Comparison of ENCODE assay signal across 9 mouse cellular contexts in the genomic region with DNA sequence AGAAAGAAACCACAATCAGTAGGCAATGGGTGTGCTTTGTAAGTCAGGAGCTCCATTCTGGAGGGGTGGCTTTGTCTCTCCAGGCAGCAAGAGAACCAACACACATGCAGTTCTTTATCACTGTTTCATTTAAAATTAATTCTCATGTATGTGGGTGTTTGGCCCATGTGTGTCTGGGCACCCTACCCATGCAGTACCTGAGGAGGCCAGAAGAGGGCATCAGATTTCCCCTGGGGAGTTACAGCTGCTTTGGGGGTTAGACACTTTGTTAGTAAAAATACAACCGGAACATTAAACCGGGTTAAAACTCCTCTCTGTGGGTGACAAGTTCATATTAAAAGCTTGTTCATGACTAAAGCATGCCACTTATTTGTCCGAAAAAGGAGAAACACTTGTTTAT.
A peak's percentile ranks its signal among the peaks of the same experiment; 100 is the strongest.
DNase-seq lines count a peak whose midpoint lies in the region; ATAC-seq lines count a peak whose summit lies in the region.
"Had no signal": no experiment of that assay in that cellular context is flagged by ENCODE, and none has a peak within 500 bp of the region (broad histone marks: within the 10 kb centered on the region; RNA-seq: fewer than 3 reads in every experiment).

No protein-coding gene starts in this region.

- intact Hi-C loops in gastrocnemius, postnatal 14 days (cut with DNase I; ENCODE audit: low total_unique reads): no loop called here

- peak; percentile 25 for DNase-seq in adrenal gland, postnatal 10 days
- DNase-seq in adrenal gland, postnatal 25 days: no peak
- peak; percentile 11 to 48 for DNase-seq in layer of hippocampus, adult 18-20 months (ENCODE audit: low spot score in 2 of 2)
- DNase-seq in layer of hippocampus, adult 9-10 months (ENCODE audit: low spot score): no peak
- peak; percentile 7 to 15 for DNase-seq in CD8-positive naive resting alpha-beta T cell, adult 2 months (ENCODE audit: low read depth in 2 of 2, low spot score in 2 of 2)
- peak; percentile 11 for DNase-seq in lung, postnatal 10 days
- no peak for DNase-seq in gastrocnemius, postnatal 14 days
- DNase-seq: retina, postnatal 1 day had no signal

- ATAC-seq in inflammation-experienced regulatory T-cells, adult 6 months: no peak

Comparison
In these comparisons a context has a peak if more than half of its experiments do, and no peak if none do; other contexts are left out.
1. DNase-seq: peak in adrenal gland, postnatal 10 days (single experiment), layer of hippocampus, adult 18-20 months (2 of 2), CD8-positive naive resting alpha-beta T cell, adult 2 months (2 of 2) and lung, postnatal 10 days (single experiment); none in adrenal gland, postnatal 25 days (single experiment), layer of hippocampus, adult 9-10 months (single experiment) and gastrocnemius, postnatal 14 days (single experiment).